In the genomic region with DNA sequence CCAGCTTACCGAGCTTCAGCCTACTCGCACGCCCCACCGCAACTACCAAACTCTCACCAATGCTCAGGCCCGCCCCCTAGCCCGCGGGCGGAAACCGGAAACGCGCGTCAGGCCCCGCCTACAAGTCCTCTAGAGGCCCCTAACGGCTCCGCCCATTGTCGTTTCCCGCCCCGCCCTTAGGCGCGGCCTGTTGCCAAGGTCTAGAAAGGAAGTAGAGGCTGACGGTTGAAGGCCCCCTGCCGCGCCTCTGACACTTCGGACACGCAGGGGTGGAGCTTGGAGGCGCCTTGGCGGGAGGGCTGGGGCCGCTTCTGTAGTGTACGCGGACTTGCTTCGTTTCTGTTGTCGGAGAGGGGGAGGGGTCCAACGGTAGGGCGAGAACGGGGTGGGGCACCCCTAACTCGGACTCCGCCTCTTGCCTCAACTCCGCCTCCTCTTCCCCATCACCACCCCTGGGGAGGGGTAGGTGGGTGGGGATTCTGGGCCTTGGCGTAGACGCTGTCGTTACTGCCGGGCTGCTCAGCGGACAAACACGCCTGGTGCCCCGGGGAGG, we compare ENCODE assay signal across 8 mouse cellular contexts. TPM values are rescaled to one million over a fixed set of nuclear protein-coding genes. Genes with fewer than 3 reads are reported as not detected.
DNase-seq lines count a peak whose midpoint lies in the region; ATAC-seq and TF ChIP-seq lines count a peak whose summit lies in the region.

Gene Bcap31, minus strand, starts transcription at position 67 of the 553 bp plus-strand sequence.
Gene Abcd1, plus strand, starts transcription at position 489 of the 553 bp plus-strand sequence.

- peak; percentile 64; the same call in 1 of the 2 replicates for TF ChIP-seq POLR2A in cortical plate, adult 2 months (IDR thresholded peaks at IDR 0.05; ENCODE audit: extremely low read depth, insufficient read depth, low read length)

- H3K27ac ChIP-seq in cortical plate, adult 2 months (ENCODE audit: insufficient read depth, low read length): peak within 1 kb of the TSS; percentile 76

- peak within 1 kb of the TSS; percentile 69 for H3K4me3 ChIP-seq in cortical plate, adult 2 months (ENCODE audit: insufficient read depth, low read length)

- H3K4me1 ChIP-seq in cortical plate, adult 2 months (ENCODE audit: control insufficient read depth, insufficient read depth, low read length): 0 out of 2 replicates have a peak, but pooled peaks cover 4% of the 10 kb centered on the region

- DNase-seq in gastrocnemius, postnatal 10 days: peak; percentile 90
- DNase-seq in induced T-regulatory cell, adult 2 months (ENCODE audit: low read depth): peak; percentile 97
- DNase-seq in left cerebral cortex, adult 9 months (ENCODE audit: low spot score in 2 of 2): peak; percentile 82 to 90
- DNase-seq in right cerebral cortex, postnatal 14 days: peak; percentile 80
- peak; percentile 89 to 92 for DNase-seq in urinary bladder, postnatal 36 days (ENCODE audit: low spot score in 2 of 2)

- ATAC-seq in activated CD4-positive, CD25-positive, alpha-beta regulatory T cell, adult 4 months: peak; percentile 86
- ATAC-seq in megakaryocyte progenitor cell, adult 5-6 weeks (replicated peaks; ENCODE audit: poor library complexity): peak; percentile 80

- TF ChIP-seq CTCF in cortical plate, adult 2 months (IDR thresholded peaks at IDR 0.05; ENCODE audit: extremely low read depth, insufficient read depth, low read length): no peak

RNA-seq across cellular contexts. Expression of gene Bcap31, which starts in this region (rescaled TPM):
- 100 to 1,000 TPM; 270 to 336 TPM for polyA plus RNA-seq in activated CD4-positive, CD25-positive, alpha-beta regulatory T cell, adult 4 months (2017; shearing (Covaris generic))
- 85.8 and 88.1 TPM in 2 replicates for polyA plus RNA-seq in cortical plate, adult 2 months (2012; rRNA removed)
- 10 to 100 TPM; 75.2 to 80.4 TPM for total RNA-seq in gastrocnemius, postnatal 10 days (2021)
- total RNA-seq in megakaryocyte progenitor cell, adult 5-6 weeks (2015): 265 and 285 TPM in 2 replicates
- 218 and 226 TPM in 2 replicates for total RNA-seq in megakaryocyte progenitor cell, adult 5-6 weeks (2017)

RNA-seq across cellular contexts. Expression of gene Abcd1, which starts in this region (rescaled TPM):
- polyA plus RNA-seq in activated CD4-positive, CD25-positive, alpha-beta regulatory T cell, adult 4 months (2017; shearing (Covaris generic)): 10 to 100 TPM; 22.3 to 34.1 TPM
- 16.6 and 16.9 TPM in 2 replicates for polyA plus RNA-seq in cortical plate, adult 2 months (2012; rRNA removed)
- total RNA-seq in gastrocnemius, postnatal 10 days (2021): 10 to 100 TPM; 21.8 to 24.7 TPM
- 34.7 and 37.8 TPM in 2 replicates for total RNA-seq in megakaryocyte progenitor cell, adult 5-6 weeks (2015)
- 13.6 and 19.4 TPM in 2 replicates for total RNA-seq in megakaryocyte progenitor cell, adult 5-6 weeks (2017)

Comparison
In these comparisons a context has a peak if more than half of its experiments do, and no peak if none do; other contexts are left out.
1. Peak in every context shown above with its lines: DNase-seq, ATAC-seq, H3K4me3 ChIP-seq and H3K27ac ChIP-seq.